Mouse (Mus musculus) layer of hippocampus, adult 2 months (tissue): ENCODE data around the gene Cyp2j5. TPM values are rescaled to one million over a fixed set of nuclear protein-coding genes. Genes with fewer than 3 reads are reported as not detected.

Experiments used
- DNase-seq, 2 experiments: peaks; one replicate each; pipeline ENCODE4 v3.0.0; 2022; ENCODE audit warnings: low spot score in 2 of 2
- H3K27ac ChIP-seq: fragments of 200-600 bp; 2 replicates; pipeline ENCODE4 v1.8.1; 2022
- H3K4me3 ChIP-seq: fragments of 200-600 bp; 2 replicates; pipeline ENCODE4 v1.8.1; 2022; ENCODE audit warnings: mild to moderate bottlenecking
- CTCF ChIP-seq: fragments of 200-600 bp; conservative IDR thresholded peaks from 2 replicates; pipeline ENCODE4 v1.8.1; 2022; ENCODE audit warnings: antibody characterized with exemption, mild to moderate bottlenecking, moderate library complexity
- long read RNA-seq, 2 experiments: library from polyadenylated mRNA; stranded (forward); transcript quantifications; one replicate each; pipeline ENCODE4 v2.0.0; 2021; ENCODE audit warnings: borderline mapping rate in 2 of 2
- total RNA-seq, 2 experiments: library from RNA; stranded (reverse); gene quantifications; 2 replicates each; pipeline ENCODE4 v1.2.3; 2021

The Cyp2j5 gene
- not detected for total RNA-seq
- long read RNA-seq, experiment 1: 0 reads
- long read RNA-seq, experiment 2: 0 reads

GRCm38 (mm10) chr4:96663991-96664390 lies at the start of gene Cyp2j5:
Cyp2j5 (minus strand) TSS chr4:96664154.
- DNase-seq: no peak
- no peak within 1 kb of the TSS for H3K27ac ChIP-seq
- no peak for TF ChIP-seq CTCF
- H3K4me3 ChIP-seq: no peak within 1 kb of the TSS

GRCm38 (mm10) chr4:96705281-96705951 lies 41.5 kb upstream of the Cyp2j5 start:
- peak; percentile 63 to 71 for DNase-seq
- H3K4me3 ChIP-seq: no peak overlapping the region
- peak overlapping the region; percentile 78 for H3K27ac ChIP-seq
- TF ChIP-seq CTCF: peak; percentile 92

- no peak overlapping the region for H3K27ac ChIP-seq
- TF ChIP-seq CTCF: no peak
- no peak for DNase-seq
- H3K4me3 ChIP-seq: no peak overlapping the region
Measured at GRCm38 (mm10) chr4:96698218-96698561, 34.2 kb upstream of the Cyp2j5 start.

GRCm38 (mm10) chr4:96697511-96698217 lies 33.7 kb upstream of the Cyp2j5 start:
- no peak overlapping the region; the same call in 1 of the 2 replicates for H3K27ac ChIP-seq
- no peak overlapping the region; the same call in 1 of the 2 replicates for H3K4me3 ChIP-seq
- TF ChIP-seq CTCF: no peak
- DNase-seq: peak in 1 of 2 experiments; percentile 42

- peak; percentile 79 to 84 for DNase-seq
- Histone ChIP-seq H3K27ac (peak overlapping the region; percentile 65; the same call in 1 of the 2 replicates), H3K4me3 (peak overlapping the region; percentile 43)
- peak; percentile 85 for TF ChIP-seq CTCF
Measured at GRCm38 (mm10) chr4:96696614-96697360, 32.8 kb upstream of the Cyp2j5 start.

- TF ChIP-seq CTCF: no peak
- H3K4me3 ChIP-seq: no peak overlapping the region
- DNase-seq: no peak
- H3K27ac ChIP-seq: no peak overlapping the region
Measured at GRCm38 (mm10) chr4:96687358-96687803, 23.4 kb upstream of the Cyp2j5 start.

GRCm38 (mm10) chr4:96683474-96683873 lies 19.5 kb upstream of the Cyp2j5 start:
- Histone ChIP-seq H3K4me3 (no peak overlapping the region), H3K27ac (no peak overlapping the region)
- peak; percentile 84 for TF ChIP-seq CTCF
- no peak for DNase-seq

GRCm38 (mm10) chr4:96680966-96681365 lies 17.0 kb upstream of the Cyp2j5 start:
- no peak overlapping the region for H3K27ac ChIP-seq
- no peak for TF ChIP-seq CTCF
- DNase-seq: no peak
- H3K4me3 ChIP-seq: no peak overlapping the region

GRCm38 (mm10) chr4:96680233-96680632 lies 16.3 kb upstream of the Cyp2j5 start:
- peak; percentile 46 to 51 for DNase-seq
- H3K4me3 ChIP-seq: no peak overlapping the region
- no peak overlapping the region for H3K27ac ChIP-seq
- TF ChIP-seq CTCF: peak; percentile 78

- no peak for TF ChIP-seq CTCF
- no peak overlapping the region for H3K4me3 ChIP-seq
Measured at GRCm38 (mm10) chr4:96664668-96665454, 907 bp upstream of the Cyp2j5 start.

GRCm38 (mm10) chr4:96635455-96635854 lies 28.5 kb downstream of the Cyp2j5 start:
- no peak overlapping the region for H3K4me3 ChIP-seq
- no peak overlapping the region for H3K27ac ChIP-seq
- no peak for DNase-seq
- TF ChIP-seq CTCF: no peak

More at GRCm38 (mm10) chr4:96664668-96665454, 907 bp upstream of the Cyp2j5 start:
- H3K27ac ChIP-seq: no peak overlapping the region
- no peak for DNase-seq

- H3K4me3 ChIP-seq: no peak overlapping the region
- TF ChIP-seq CTCF: no peak
- no peak overlapping the region for H3K27ac ChIP-seq
- no peak for DNase-seq
Measured at GRCm38 (mm10) chr4:96622474-96622873, 41.5 kb downstream of the Cyp2j5 start.
